Mouse (Mus musculus) spleen, adult 12 weeks (tissue): ENCODE measurements around the gene Zdhhc11.
A peak's percentile ranks its signal among the peaks of the same experiment; 100 is the strongest.
"Not testable (repeated sequence)": the region's sequence is repeated elsewhere in the genome, so short reads cannot be mapped to it uniquely, and the experiment has no call there.

ENCODE experiments used
- DNase-seq: peaks from one replicate; pipeline ENCODE4 v3.0.0; 2022; ENCODE audit warnings: low spot score

Gene Zdhhc11

DNA sequence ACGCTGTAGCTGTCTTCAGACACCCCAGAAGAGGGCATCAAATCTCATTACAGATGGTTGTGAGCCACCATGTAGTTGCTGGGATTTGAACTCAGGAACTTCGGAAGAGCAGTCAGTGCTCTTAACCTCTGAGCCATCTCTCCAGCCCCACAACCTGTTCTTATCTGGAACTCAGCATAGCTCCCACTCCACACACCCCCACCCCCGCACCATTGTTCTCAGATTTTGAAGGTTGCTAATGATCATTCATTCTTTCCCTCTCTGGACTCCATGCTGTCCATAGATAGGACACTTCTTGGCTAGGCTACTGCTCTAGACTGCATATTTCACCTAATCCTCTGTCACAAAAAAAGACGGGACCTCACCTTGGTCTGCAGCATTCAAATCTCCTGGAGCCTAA, 43.2 kb downstream of the Zdhhc11 start:
- DNase-seq = not testable (repeated sequence)

DNA sequence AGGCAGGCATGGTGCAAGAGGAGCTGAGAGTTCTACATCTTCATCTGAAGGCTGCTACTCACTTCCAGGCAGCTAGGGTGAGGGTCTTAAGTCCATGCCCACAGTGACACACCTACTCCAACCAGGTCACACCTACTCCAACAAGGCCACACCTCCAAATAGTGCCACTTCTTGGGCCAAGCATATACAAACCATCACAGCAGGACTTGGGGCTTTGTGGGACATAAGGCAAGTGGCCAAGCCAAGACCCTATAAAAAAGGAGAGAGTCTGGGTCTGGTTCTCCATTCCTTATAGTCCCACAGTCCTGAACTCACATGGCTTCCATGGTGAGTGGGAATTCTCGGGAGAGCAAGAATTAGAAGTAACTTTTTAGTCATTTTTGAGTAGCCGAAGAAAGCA, 44.6 kb downstream of the Zdhhc11 start:
- DNase-seq = not testable (repeated sequence)

DNA sequence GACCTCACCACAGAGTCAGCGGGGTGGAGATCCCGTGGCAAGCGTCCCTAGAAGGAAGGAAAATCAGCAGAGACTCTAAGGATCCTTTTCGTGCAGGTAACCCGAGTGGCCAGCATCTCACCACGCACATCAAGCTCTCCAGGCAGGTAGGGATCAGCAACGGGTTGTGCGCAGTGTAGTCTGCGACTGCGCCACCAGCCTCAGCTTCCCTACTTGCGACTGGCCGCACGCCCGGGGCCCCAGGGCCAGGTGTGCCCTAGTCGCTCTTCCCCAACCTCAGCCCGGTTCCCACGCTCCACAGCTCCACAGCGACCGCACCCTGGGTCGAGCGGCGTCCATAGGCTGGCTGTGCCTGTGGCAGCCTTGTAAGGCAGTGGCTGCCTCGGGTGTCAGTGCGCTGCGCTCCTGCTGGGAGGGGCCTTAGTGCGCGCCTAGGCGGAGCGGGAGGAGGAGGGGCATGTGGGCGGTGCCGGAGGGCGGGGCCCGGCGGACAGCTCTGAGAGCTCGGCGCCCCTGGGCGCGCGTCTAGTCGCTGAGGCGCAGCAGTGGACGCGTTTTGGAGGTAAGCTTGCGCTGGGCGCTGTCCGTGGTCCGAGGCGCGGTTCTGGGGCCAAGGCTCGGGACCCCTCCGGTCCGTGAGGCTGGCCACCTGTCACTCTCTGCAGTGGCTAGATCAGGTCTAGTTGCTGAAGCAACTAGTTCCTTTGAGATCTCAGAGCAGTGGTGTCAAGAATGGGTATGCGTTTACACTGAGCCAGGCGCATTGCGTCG, 45.5 kb downstream of the Zdhhc11 start, which contains the start of gene Tppp:
TSS of gene Tppp (plus strand) at position 460 of the 771 bp plus-strand sequence.
- peak; percentile 81 for DNase-seq

DNA sequence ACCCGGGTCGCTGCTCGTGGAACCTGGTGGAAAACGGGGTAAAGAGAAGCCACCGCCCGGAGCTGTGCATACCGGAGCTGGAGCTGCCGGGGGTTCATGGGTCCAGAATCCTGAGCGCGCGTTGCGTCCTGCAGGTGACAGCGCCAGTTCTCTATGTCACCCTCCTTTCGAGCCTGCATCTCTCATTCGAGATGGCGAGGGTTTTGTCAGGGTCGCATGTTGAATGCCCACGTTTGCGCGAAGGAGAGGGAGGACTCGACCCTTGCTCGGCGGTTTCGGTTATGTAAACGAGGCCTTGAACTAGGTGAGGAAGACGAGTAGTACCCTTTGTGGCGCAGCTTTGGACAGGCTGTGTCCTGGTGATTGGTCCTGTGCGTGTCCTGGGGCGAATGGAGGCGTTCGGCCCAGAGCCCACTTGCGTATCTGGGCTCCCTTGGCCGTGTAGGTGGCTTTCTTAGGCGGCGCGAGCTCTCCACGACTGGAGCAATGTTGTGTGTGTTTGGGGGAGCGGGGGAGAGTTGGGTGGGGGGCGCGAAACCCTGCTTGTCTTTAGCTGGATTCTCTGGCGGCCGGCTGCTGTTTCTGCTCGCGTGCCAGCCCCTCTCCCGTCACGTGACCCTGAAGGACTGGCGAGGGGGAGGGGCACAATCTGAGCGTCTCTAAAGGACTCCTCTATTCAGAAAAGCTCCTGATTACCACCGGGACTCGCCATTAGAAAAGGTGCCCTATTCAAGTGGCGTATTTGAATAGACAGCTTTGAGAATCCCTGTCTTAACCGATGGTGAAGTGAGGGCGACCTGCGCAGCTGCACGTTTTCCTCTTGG, 46.4 kb downstream of the Zdhhc11 start:
- DNase-seq = no peak

DNA sequence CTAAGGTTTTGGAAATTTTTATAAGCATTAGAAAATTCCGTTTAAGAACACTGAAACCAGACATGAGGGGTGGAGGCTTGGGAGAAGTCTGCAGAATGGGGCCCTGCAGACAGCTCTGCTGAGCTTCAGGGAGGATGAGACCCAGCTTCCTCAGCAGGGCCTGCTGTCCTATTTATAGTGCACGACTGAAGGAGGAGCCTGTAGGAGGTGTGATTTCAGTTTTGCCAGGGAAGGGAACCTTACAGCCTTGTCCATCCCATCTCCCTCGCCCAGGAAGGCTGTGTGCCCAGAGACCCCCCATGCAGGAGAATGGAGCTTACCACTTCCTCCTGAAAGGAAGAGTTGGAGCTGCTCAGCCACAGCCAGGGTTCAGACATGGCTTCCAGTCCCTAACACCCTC, 47.0 kb downstream of the Zdhhc11 start:
- no peak for DNase-seq

DNA sequence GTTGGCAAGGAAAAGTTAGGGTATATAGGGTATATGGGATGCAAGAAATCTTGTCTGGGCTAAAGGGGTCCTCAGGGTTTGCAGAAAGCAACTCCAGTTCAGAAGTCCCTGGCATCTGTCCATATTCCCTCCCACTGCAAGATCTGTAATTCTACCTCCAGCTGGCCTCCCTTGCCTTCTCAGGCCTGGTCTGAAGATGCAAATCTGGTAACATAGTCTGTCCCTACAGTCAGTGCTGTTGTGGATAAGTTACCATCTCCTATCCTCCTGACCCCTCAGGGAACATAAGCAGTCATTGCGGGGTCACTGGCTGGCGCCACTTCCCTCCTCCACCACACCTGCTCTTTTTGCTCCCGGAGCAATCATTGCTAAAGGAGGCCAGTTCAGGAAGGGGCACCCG, 52.3 kb downstream of the Zdhhc11 start:
- no peak for DNase-seq

DNA sequence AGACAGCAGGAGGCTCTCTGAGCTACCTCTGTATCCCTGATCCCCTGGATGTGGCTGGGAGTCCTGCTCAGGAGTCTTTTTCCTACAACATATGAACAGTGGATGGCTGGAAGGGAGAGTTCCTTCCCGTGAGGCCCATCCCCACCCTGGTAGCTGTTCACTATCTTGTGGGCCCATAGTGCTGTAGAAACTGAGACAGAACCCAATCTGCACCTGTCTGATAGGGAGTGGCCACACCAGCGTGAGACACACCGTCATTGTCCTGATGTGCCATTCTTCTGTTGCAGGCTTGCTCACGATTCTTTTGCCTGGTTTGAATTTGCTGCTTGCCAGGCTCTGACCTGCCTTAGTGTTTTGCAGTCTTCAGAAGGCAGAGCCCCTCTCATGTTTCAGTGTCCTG, 53.8 kb downstream of the Zdhhc11 start:
- DNase-seq = no peak

DNA sequence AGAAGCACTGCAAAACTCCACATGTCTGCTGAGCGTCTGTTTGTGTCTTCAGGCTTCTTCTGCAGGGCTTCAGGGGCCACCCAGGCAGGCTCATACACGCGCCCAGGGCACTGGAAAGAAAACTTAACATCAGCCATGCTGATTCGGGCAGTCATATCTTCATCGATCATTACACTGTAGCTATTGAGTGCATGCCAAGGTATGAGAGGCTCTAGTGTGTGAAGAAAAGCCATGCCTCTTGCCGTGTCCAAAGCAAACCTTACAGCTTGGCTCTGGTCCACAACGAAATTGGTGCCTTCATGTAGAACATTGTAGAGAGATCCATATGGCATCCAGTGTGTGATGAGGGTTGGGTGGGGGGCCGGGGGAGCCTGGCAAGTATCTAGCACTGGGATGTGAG, 55.4 kb downstream of the Zdhhc11 start:
- DNase-seq = not testable (repeated sequence)

DNA sequence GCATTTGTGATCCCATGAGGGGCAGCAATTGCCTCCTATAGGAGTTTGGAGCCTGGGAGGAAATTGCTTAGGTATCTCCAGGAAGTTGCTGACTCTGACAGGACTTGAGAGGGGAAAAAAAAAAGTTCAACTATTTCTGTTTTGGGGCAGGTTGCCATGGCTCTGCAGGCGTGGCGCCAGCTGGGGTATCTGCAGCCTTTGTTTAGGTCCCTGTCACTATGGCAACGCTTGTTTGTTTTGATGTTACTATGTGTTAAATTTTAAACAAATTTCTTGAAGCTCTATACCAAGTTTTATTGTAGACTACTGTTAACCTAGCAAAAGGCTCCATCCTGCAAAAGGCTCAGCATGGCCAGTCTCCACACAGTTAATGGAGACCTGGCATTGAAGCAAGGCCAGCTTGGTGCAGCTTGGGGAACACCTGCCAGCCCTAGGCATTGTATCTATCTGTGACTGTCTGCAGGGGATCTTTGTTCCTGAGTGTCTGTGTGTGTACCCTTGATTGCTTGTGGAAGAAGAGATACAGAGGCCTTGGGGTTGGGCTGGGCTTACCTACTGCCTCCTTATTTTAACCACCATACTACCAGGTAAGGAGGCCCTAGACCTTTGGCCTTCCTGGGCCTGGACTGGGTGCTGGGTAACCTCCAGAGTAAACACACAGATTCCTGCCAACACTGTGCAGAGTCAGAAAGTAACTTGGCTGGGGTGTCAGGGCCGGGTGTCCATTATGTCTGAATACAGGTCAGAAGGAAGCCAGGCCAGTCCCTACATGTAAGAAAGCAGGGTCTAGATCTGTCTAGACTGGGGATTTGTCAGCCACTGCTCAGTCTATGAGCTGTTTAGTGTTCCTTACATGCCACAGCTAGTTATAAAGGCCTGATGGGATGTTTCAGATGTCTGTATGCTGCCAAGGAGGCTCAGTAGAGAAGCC, 61.8 kb downstream of the Zdhhc11 start:
- no peak for DNase-seq

DNA sequence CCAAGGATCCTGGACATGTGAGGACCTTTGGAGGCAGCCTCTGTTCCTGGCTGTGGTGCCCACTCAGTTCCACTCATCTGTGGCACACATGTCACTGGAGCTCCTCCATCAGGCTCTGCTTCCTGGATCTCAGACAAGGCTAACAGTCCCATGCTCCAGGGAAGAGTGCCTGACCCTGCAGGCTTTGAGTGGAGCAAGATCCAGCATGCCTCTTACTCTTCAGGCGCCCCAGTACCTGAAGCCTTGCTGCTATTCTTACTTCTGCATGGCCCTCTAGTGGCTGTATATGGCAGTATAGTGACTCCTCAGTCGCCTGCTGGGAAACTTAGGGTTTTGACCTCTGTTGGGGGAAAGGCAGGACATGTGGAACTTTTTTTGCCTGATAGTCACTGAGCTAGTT, 62.6 kb downstream of the Zdhhc11 start:
- no peak for DNase-seq

DNA sequence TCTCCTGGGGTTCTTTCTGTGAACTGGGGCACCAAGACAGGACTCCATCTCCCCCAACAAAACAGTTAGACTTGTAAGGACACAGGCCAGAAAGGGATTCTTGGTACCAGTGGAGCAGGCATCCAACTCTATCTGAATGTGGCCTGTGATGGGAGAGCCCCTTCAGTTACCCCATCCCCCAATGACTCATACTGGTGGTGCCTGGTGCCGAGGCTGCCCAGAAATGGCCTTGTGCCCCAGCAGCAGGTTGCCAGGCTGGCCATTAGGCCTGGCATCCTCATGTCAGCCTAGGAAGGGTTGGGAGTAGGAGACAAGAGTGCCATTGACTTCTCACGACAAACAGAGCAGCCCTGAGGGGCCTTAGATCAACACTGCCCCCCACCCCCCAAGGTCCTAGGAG, 64.5 kb downstream of the Zdhhc11 start:
- no peak for DNase-seq

DNA sequence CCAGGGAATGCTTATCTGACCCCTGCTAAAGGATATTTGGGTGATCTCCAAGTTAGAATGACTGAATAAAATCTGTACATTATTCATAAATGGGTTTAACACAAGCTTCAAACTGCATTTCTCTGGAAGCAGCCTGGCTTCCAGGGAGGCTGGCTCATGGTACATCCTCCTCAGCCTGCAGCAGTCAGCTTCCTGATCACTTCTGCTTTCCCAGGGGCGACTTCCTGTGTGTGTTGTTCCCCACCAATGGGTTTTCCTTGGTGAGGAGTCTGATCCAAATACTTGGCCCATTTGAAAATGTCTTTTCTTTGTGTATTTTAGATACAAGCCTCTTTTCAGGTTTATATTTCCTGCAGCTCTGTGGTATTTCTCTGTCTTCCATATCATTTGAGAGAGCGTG, 65.4 kb downstream of the Zdhhc11 start:
- DNase-seq = no peak

DNA sequence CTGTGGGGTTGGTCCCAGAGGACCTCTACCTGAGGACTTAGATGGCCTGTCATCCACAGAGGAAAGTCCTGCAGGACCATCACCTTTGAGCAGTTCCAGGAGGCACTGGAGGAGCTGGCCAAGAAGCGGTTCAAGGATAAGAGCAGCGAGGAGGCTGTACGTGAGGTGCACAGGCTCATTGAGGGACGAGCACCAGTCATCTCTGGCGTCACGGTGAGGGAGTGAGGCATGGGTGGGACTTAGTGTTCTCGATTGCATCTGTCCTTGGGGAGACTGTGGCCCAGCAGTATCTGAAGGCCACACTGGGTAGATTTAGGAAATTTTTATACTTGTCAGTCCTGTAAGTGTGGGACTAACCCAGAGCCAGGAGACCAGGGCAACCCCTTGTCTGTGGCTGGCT, 67.0 kb downstream of the Zdhhc11 start:
- DNase-seq = no peak

DNA sequence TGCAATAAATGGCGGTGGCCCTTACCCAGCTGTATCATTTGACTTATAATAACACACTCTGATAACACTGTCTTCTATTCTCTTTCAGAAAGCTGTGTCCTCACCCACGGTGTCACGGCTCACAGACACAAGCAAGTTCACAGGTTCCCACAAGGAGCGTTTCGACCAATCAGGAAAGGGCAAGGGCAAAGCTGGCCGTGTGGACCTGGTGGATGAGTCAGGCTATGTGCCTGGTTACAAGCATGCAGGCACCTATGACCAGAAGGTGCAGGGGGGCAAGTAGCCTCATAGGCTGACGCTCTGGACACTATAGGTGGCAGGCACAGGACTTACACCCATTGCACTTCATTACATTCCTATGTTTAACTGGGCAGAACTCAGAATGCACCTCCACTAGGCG, 67.5 kb downstream of the Zdhhc11 start:
- DNase-seq = no peak

DNA sequence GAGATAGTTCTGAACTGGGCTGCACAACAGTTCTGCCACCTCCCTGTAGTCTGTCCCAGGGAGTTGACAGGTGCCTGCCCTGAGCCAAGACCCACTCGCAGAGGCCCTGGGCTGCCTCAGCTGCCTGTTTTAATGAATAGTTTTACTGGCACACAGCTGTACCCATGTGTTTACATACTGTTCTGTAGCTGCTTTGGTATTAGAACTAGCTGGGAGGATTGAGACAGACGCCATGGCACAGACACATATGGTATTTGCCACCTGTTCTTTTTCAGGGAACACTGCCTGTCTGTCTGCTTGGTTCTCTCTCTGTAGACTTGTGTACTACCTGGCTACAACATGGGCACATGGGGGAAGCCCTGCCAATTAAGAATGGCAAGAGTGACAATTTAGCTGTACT, 71.1 kb downstream of the Zdhhc11 start:
- DNase-seq = no peak

DNA sequence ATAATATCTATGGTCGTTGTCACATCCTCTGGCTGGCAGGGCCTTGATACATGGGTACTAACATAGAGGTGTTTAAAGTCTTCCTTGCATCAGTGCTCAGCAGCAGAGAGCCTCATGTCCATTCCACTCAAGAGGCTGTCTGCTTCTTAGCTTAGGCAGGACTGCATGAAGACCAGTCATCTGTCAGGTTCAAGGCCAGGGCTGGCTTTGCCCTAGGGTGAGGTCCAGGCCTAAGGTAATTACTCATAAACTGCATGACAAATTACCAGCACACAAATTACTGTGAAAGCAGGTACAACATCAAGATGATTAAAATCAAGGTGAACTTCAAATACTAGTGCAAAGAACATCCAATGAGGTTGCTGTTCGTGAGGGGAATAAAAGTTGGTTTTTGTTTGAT, 72.1 kb downstream of the Zdhhc11 start:
- DNase-seq = no peak

DNA sequence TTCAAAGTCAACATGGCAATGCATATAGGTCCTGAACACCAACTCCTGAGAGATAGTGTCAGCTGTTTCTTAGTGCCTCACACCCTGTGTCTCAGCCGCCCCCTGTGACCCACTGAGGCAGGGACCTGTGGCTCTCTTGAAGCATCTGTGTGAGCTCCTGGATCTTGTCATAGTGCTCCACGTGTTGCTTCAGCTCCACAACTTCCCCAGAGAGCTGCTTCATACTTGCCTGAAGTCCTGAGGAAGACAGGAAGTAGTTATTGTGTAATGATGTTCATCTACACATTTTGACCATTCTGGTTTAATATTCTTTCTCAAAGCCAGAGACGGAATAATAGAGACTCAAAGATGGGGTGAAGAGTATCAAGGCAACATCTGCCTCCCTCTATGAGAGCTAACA, 76.3 kb downstream of the Zdhhc11 start:
- no peak for DNase-seq
